Mouse (Mus musculus): ENCODE measurements around the gene Dmwd. TPM values are rescaled to one million over a fixed set of nuclear protein-coding genes. Genes with fewer than 3 reads are reported as not detected.

The Dmwd gene
- polyA plus RNA-seq, 1 experiment: 171 TPM

GRCm38 (mm10) chr7:19051161-19051560 lies 24.9 kb upstream of the Dmwd start:
- peaks cover 19% of the 10 kb centered on the region for H3K4me1 ChIP-seq (ENCODE audit: control insufficient read depth, insufficient read depth, low read length)
- H3K4me3 ChIP-seq (ENCODE audit: insufficient read depth, low read length): no peak overlapping the region
- TF ChIP-seq POLR2A (IDR thresholded peaks at IDR 0.05; ENCODE audit: extremely low read depth, insufficient read depth, low read length): no peak
- no peak for TF ChIP-seq CTCF (IDR thresholded peaks at IDR 0.05; ENCODE audit: extremely low read depth, insufficient read depth, low read length)
- H3K27ac ChIP-seq (ENCODE audit: insufficient read depth, low read length): no peak overlapping the region

DNA sequence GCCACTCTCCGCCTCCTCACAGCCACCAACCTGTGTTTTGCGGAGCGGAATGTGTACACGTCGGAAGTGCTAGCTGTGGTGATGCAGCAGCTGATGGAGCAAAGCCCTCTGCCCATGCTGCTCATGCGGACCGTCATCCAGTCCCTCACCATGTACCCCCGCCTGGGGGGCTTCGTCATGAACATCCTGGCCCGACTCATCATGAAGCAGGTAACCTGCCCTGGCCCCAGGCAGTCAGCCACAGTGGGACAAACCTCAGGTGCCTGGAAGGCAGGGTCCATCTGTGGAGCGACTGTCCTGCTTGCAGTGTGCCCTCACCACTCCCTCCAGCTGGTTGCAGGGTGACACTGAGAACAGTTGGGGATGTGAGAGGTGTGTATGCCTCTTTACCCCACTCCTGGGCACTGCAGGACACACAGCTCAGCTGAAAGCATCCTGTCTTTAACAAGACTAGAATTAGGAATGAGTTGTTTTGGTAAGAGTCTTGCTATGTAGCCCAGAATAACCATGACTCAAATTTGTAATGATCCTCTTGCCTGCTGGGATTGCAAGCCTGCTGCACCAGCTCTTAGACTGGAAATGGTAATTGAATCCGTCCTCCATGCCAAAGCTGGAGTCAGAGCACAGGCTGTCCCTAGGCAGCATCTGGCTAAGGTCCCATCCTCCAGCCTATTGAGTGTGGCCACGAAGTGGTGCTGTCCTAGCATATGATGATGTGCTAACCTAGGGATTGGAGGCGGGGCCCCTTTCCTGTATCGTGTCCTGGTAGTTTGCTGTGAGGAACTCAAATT lies 23.5 kb upstream of the Dmwd start:
- TF ChIP-seq POLR2A (IDR thresholded peaks at IDR 0.05; ENCODE audit: extremely low read depth, insufficient read depth, low read length) (peak; percentile 23; the same call in 1 of the 2 replicates), CTCF (IDR thresholded peaks at IDR 0.05; ENCODE audit: extremely low read depth, insufficient read depth, low read length) (no peak)
- peaks cover 19% of the 10 kb centered on the region for H3K4me1 ChIP-seq (ENCODE audit: control insufficient read depth, insufficient read depth, low read length)
- peak overlapping the region; percentile 36 for H3K27ac ChIP-seq (ENCODE audit: insufficient read depth, low read length)
- no peak overlapping the region for H3K4me3 ChIP-seq (ENCODE audit: insufficient read depth, low read length)

DNA sequence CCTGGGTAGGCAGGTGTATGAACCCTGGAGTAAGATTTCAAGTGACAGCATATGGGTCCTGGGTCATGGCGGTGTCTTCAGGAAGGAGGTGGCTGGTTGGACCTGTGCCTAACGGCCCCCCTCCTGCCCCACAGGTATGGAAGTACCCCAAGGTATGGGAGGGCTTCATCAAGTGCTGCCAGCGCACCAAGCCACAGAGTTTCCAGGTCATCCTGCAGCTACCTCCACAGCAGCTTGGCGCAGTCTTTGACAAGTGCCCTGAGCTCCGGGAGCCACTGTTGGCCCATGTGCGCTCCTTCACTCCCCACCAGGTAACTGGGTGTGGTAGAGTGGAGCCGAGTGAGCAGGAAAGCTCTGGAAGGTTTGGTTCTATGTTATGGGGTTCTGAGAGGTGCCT lies 22.9 kb upstream of the Dmwd start:
- no peak for TF ChIP-seq POLR2A (IDR thresholded peaks at IDR 0.05; ENCODE audit: extremely low read depth, insufficient read depth, low read length)
- TF ChIP-seq CTCF (IDR thresholded peaks at IDR 0.05; ENCODE audit: extremely low read depth, insufficient read depth, low read length): no peak
- peaks cover 19% of the 10 kb centered on the region for H3K4me1 ChIP-seq (ENCODE audit: control insufficient read depth, insufficient read depth, low read length)
- H3K27ac ChIP-seq (ENCODE audit: insufficient read depth, low read length): peak overlapping the region; percentile 5; the same call in 1 of the 2 replicates
- H3K4me3 ChIP-seq (ENCODE audit: insufficient read depth, low read length): no peak overlapping the region

DNA sequence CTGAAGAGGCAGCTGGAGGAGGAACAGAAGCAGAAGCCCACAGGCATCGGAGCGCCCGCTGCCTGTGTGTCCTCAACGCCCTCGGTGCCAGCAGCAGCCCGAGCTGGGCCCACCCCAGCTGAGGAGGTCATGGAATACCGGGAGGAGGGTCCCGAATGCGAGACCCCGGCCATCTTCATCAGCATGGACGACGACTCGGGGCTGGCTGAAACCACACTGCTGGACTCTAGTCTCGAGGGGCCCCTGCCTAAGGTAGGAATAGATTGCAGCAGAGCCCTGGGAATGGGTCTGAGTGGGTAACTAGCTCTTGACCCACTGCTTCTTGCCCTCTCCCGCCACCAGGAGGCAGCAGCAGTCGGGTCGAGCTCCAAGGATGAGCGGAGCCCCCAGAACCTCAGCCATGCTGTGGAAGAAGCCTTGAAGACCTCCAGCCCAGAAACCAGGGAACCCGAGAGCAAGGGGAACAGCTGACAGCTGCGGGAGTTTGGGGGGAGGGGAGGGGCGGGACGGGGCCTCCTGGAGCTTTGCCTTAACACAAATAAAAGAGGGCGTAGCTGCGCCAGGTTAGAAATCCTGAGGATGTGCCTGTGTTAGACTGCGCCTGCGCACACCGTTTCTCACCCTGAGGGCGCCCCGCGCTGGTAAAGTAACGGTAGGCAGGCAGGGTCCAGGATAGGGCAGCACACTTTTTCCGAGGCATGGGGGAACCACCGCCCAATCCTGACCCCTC lies 21.8 kb upstream of the Dmwd start, which contains the start of gene Rsph6a:
Rsph6a (plus strand) TSS at position 644 of the 730 bp plus-strand sequence.
- TF ChIP-seq POLR2A (IDR thresholded peaks at IDR 0.05; ENCODE audit: extremely low read depth, insufficient read depth, low read length): no peak
- peak; percentile 45 for TF ChIP-seq CTCF (IDR thresholded peaks at IDR 0.05; ENCODE audit: extremely low read depth, insufficient read depth, low read length)
- Histone ChIP-seq H3K27ac (ENCODE audit: insufficient read depth, low read length) (no peak within 1 kb of the TSS), H3K4me3 (ENCODE audit: insufficient read depth, low read length) (no peak within 1 kb of the TSS), H3K4me1 (ENCODE audit: control insufficient read depth, insufficient read depth, low read length) (peaks cover 19% of the 10 kb centered on the region)

- Histone ChIP-seq H3K27ac (ENCODE audit: insufficient read depth, low read length) (no peak overlapping the region), H3K4me3 (ENCODE audit: insufficient read depth, low read length) (no peak overlapping the region), H3K4me1 (ENCODE audit: control insufficient read depth, insufficient read depth, low read length) (peaks cover 19% of the 10 kb centered on the region)
- TF ChIP-seq CTCF (IDR thresholded peaks at IDR 0.05; ENCODE audit: extremely low read depth, insufficient read depth, low read length) (no peak), POLR2A (IDR thresholded peaks at IDR 0.05; ENCODE audit: extremely low read depth, insufficient read depth, low read length) (no peak)
Observed at GRCm38 (mm10) chr7:19054777-19055076, 21.3 kb upstream of the Dmwd start.

DNA sequence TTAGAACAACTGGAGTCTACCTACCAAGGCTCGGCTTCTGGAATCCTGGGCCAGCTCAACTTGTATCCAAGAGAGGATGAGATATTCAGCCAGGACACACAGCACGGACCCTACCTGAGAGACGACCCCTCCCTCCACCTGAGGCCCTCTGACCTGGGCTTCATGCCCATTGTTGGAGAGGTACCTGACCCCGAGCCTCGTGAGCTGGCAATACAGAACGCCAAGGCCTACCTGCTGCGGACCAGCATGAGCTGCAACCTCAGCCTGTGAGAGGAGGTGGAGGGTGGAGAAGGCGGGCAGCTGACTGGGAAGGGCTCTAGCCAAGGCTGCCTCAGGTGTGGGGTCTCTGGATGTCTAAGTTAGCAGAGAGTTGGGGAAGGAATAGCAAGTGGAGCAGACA lies 20.9 kb upstream of the Dmwd start:
- Histone ChIP-seq H3K4me1 (ENCODE audit: control insufficient read depth, insufficient read depth, low read length) (peaks cover 15% of the 10 kb centered on the region), H3K27ac (ENCODE audit: insufficient read depth, low read length) (no peak overlapping the region), H3K4me3 (ENCODE audit: insufficient read depth, low read length) (no peak overlapping the region)
- no peak for TF ChIP-seq CTCF (IDR thresholded peaks at IDR 0.05; ENCODE audit: extremely low read depth, insufficient read depth, low read length)
- no peak for TF ChIP-seq POLR2A (IDR thresholded peaks at IDR 0.05; ENCODE audit: extremely low read depth, insufficient read depth, low read length)

DNA sequence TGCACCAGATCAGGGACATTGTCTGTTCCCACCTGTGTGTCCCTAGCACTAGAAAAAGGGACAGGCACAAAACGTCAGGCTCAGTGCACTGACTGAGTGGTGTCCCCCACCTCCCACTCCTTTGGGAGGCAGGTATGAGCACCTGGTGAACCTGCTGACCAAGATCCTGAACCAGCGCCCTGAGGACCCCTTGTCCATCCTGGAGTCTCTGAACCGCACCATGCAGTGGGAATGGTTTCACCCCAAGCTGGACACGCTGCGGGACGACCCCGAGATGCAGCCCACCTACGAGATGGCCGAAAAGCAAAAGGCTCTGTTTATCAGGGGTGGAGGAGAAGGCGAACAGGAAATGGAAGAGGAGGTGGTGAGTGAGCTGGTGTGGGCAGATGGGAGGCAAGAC lies 18.6 kb upstream of the Dmwd start:
- no peak overlapping the region for H3K4me3 ChIP-seq (ENCODE audit: insufficient read depth, low read length)
- no peak for TF ChIP-seq CTCF (IDR thresholded peaks at IDR 0.05; ENCODE audit: extremely low read depth, insufficient read depth, low read length)
- TF ChIP-seq POLR2A (IDR thresholded peaks at IDR 0.05; ENCODE audit: extremely low read depth, insufficient read depth, low read length): no peak
- peaks cover 2% of the 10 kb centered on the region for H3K4me1 ChIP-seq (ENCODE audit: control insufficient read depth, insufficient read depth, low read length)
- no peak overlapping the region for H3K27ac ChIP-seq (ENCODE audit: insufficient read depth, low read length)

GRCm38 (mm10) chr7:19065896-19066295 lies 10.1 kb upstream of the Dmwd start:
- H3K4me1 ChIP-seq (ENCODE audit: control insufficient read depth, insufficient read depth, low read length): no peaks in the 10 kb centered on the region
- no peak overlapping the region for H3K27ac ChIP-seq (ENCODE audit: insufficient read depth, low read length)
- H3K4me3 ChIP-seq (ENCODE audit: insufficient read depth, low read length): peak overlapping the region; percentile 32; the same call in 1 of the 2 replicates
- no peak for TF ChIP-seq POLR2A (IDR thresholded peaks at IDR 0.05; ENCODE audit: extremely low read depth, insufficient read depth, low read length)
- TF ChIP-seq CTCF (IDR thresholded peaks at IDR 0.05; ENCODE audit: extremely low read depth, insufficient read depth, low read length): no peak

DNA sequence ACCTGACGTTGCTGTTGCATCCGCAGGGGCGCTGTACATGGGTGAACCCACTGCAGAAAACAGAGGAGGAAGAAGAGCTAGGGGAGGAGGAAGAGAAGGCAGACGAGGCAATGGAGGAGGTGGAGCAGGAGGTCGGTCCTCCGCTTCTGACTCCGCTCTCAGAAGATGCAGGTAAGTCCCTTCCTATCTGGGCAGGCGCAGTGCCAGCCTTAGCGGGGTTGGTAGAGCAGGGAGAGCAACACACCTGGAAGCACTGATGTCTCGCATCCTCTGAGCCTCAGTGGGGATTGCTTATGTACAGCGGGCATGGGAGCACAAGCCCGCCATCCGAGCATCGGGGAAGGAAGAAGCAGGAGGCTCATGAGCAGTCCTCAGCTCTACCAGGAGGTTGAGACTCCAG lies 9.0 kb upstream of the Dmwd start:
- H3K27ac ChIP-seq (ENCODE audit: insufficient read depth, low read length): no peak overlapping the region
- no peak for TF ChIP-seq POLR2A (IDR thresholded peaks at IDR 0.05; ENCODE audit: extremely low read depth, insufficient read depth, low read length)
- TF ChIP-seq CTCF (IDR thresholded peaks at IDR 0.05; ENCODE audit: extremely low read depth, insufficient read depth, low read length): no peak
- no peak overlapping the region for H3K4me3 ChIP-seq (ENCODE audit: insufficient read depth, low read length)
- no peaks in the 10 kb centered on the region for H3K4me1 ChIP-seq (ENCODE audit: control insufficient read depth, insufficient read depth, low read length)

DNA sequence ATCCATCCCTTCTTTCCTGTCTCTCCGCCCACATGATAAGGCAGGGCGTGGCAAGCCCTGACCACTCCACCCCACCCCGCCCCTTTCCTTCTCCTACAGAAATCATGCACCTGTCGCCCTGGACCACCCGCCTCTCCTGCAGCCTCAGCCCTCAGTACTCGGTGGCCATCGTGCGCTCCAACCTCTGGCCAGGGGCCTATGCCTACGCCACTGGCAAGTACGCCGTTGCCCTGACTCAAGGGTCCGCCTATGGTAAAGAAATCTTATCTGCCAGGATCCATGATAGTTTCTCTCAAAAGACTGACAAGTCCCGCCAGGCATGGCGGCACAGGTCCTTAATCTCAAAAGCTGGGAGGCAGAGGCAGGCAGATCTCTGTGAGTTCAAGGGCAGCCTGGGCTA lies 8.1 kb upstream of the Dmwd start:
- Histone ChIP-seq H3K4me1 (ENCODE audit: control insufficient read depth, insufficient read depth, low read length) (no peaks in the 10 kb centered on the region), H3K4me3 (ENCODE audit: insufficient read depth, low read length) (no peak overlapping the region), H3K27ac (ENCODE audit: insufficient read depth, low read length) (no peak overlapping the region)
- TF ChIP-seq POLR2A (IDR thresholded peaks at IDR 0.05; ENCODE audit: extremely low read depth, insufficient read depth, low read length): no peak
- TF ChIP-seq CTCF (IDR thresholded peaks at IDR 0.05; ENCODE audit: extremely low read depth, insufficient read depth, low read length): no peak

All from cortical plate, adult 2 months (tissue).